Mouse (Mus musculus) 3T3-L1 (cell line): ENCODE measurements around the gene Synpo2l.

Experiments
- DNase-seq: peaks from one replicate; pipeline ENCODE4 v3.0.0-alpha.2; 2015; ENCODE audit warnings: low read depth, low spot score

Gene Synpo2l

DNA sequence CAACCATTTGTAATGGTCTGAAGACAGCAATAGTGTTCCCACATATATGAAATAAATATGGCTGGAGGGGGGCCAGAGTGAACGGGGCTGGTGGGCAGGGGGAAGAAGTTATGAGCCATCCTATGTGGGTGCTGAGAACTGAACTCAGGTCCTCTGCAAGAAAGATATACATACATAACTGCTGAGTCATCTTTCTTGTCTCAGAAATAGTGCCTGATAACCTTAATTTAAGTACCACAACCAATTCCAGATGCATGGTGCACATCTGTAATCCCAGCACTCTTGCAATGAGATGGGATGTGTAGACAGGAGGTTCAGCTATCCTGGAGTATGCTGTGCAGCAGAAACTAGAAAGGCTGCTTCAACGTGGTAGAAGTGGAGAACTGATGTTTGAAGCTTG lies 13.6 kb upstream of the Synpo2l start:
- no peak for DNase-seq

- no peak for DNase-seq
Measured at GRCm38 (mm10) chr14:20677906-20678305, 9.8 kb upstream of the Synpo2l start.

- peak; percentile 96 for DNase-seq
Measured at GRCm38 (mm10) chr14:20674064-20674833, 6.1 kb upstream of the Synpo2l start, which contains the start of gene Sec24c. TSS of gene Sec24c (plus strand) at chr14:20674308.

- no peak for DNase-seq
Measured at GRCm38 (mm10) chr14:20673735-20674063, 5.5 kb upstream of the Synpo2l start.

DNA sequence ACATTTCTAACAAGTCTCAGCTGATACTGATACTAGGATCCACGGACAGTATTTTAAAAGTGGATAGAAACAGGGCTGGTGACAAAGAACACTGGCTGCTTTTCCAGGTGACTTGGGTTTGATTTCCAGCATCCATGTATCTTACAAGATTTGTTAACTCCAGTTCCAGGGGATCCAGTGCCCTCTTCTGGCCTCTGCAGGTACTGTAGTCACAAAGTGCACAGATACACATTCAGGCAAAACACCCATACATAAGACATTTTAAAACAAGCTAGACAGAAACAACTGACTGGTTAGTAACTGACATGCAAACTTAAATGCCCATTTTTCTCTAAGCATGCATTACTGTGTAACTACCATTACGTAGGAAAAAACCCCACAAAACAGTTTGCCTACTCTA lies 4.8 kb upstream of the Synpo2l start:
- peak; percentile 69 for DNase-seq

GRCm38 (mm10) chr14:20667469-20667868 lies 685 bp downstream of the Synpo2l start:
- no peak for DNase-seq

GRCm38 (mm10) chr14:20664436-20664835 lies 3.7 kb downstream of the Synpo2l start:
- no peak for DNase-seq

DNA sequence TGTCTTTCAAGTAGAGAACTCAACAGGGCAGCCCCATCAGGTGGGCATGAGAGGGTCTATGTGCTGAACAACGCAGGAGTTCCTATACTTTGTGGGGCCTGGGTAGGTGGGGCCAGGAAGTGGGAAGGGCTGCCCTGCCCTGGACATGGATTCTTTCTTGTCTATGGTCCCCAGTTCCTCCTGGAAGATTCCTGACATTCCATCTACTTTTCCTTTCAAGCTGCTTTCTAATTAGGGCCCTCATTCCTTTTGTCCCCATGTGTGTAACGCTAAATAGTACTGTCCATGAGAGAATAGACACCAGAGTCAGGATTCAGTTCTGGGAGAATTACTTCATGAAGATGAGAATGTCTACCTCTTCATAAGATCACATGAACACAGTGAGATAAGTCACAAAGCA lies 4.6 kb downstream of the Synpo2l start:
- no peak for DNase-seq

DNA sequence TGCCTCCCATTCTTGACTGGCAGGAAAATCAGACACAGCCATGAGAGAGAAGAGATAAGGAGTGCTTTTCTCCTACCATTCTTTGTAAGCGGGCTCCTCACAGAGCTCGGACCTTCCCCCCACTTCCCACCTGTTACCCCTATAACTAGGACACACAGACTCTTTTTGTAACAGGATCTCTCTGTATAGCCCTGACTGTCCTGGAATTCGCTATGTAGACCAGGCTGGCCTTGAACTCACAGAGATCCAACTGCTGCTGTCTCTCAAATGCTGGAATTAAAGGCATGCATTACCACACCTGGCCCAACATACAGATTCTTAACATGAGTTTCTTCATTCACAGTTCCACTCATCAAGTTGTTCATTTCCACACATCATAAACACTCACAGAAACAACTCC lies 5.4 kb downstream of the Synpo2l start:
- no peak for DNase-seq

- DNase-seq = no peak
Measured at GRCm38 (mm10) chr14:20661661-20662331, 6.4 kb downstream of the Synpo2l start.

GRCm38 (mm10) chr14:20660827-20661660 lies 7.1 kb downstream of the Synpo2l start:
- peak; percentile 96 for DNase-seq

GRCm38 (mm10) chr14:20659687-20660086 lies 8.5 kb downstream of the Synpo2l start:
- no peak for DNase-seq

GRCm38 (mm10) chr14:20658902-20659301 lies 9.3 kb downstream of the Synpo2l start:
- no peak for DNase-seq

GRCm38 (mm10) chr14:20658326-20658725 lies 9.8 kb downstream of the Synpo2l start:
- DNase-seq = peak; percentile 75

- no peak for DNase-seq
Measured at GRCm38 (mm10) chr14:20656361-20656760, 11.8 kb downstream of the Synpo2l start, which contains the start of gene Myoz1. TSS of gene Myoz1 (minus strand) at chr14:20656540.

DNA sequence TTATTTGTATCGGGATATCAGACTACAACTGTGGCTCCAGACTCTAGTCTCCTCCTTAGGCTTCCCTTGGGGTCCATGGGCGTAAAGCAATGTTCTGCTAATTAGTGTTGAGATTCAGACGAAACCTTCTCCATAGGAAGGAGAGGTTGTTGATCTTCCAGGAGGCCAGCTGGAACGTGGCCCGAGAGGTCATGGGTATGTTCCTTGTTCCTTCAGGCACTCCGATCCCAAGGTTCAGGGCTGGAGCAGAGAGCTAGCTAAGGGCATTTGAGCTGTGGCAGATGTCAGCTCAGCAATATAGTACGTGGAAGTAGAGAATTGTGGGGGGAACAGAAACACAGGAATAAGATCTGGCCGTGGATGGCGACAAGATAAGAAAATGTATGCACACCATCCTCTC lies 12.4 kb downstream of the Synpo2l start:
- DNase-seq = no peak

DNA sequence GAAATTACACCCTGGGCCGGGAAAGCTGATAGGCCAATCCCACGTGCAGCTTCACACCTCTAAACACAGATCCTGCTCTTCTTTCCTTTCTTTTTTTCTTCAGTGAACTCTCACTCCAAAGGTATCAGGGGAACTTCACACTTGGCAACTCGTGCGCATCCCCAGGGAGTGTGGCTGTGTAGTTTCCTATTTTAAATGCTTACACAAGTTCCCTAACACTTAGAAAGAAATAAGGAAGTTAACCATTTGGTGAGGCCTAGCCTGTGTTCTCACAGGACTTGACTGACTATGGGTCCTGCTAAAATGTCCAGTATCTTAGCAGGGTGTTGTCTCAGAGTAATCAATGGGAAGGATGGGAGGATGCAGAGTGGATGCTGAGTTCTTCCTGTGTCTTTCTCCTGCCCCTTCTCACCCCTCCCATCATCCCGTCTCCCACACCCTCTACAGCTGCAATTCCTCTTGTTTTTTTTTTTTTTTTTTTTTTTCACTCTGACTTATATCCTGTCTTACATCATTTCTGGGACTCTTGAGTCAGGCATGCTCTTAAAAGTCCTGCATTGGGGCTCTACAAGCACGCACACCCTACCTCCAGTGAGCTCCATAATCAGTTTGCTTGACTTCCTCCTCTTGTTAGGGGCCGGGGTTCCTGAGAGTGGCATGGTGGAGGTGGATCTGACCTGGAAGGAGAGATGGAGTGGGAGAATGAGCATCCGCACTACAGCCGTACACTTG lies 13.3 kb downstream of the Synpo2l start:
- peak; percentile 43 for DNase-seq

- no peak for DNase-seq
Measured at GRCm38 (mm10) chr14:20651722-20652256, 16.4 kb downstream of the Synpo2l start.

DNA sequence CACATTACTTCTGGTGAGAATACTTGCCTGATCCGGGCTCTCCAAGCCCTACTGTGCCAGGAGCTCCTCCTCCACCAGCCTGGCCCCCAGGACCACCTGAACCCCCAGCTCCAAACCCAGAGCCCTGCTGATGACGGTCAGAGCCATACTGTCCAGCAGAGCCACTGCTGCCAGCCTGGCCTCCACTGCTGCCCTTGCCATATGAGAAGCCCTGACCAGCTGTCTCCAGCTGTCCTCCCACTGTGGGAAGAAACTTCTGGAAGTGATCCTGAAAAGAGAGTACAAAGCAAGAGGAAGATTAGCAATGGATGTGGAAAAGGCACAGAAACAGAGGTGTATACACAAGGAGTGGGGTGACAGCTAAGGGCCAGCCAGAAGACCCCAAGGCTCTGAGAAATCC lies 17.2 kb downstream of the Synpo2l start:
- DNase-seq = no peak

- no peak for DNase-seq
Measured at GRCm38 (mm10) chr14:20646381-20646780, 21.8 kb downstream of the Synpo2l start.

DNA sequence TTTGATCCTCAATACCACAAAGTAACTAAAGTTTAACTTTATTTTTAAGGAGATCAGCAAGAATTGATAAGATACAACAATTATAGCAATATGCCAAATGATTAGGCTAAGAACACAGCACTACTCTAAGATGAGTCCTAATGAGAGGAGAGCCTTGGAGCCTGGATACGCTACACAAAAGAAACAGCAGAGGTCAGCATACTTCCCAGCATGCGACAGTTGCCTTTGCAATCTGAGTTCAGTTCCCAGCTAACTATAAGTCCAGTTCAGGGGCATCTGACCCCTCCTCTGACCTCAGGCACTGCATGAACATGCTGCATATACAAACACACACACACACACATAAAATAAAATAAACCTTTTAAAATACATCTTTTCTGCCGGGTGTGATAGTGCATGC lies 22.6 kb downstream of the Synpo2l start:
- peak; percentile 19 for DNase-seq
